Mouse (Mus musculus) limb, embryonic 13.5 days (tissue): ENCODE measurements around the gene Vat1l. TPM values are rescaled to one million over a fixed set of nuclear protein-coding genes. Genes with fewer than 3 reads are reported as not detected.
A peak's percentile ranks its signal among the peaks of the same experiment; 100 is the strongest.

Experiments
- ATAC-seq: fragments of 200-750 bp; cut with Nextera tagmentation; 2 replicates; pipeline ENCODE4 v1.8.0; 2017; ENCODE audit warnings: low read depth, moderate number of reproducible peaks, moderate TSS enrichment; ENCODE audit not compliant: low FRiP score
- H3K27ac ChIP-seq: fragments of 300-500 bp; sonication (generic); 2 replicates; pipeline ENCODE4 v1.5.1; 2015; ENCODE audit warnings: inconsistent platforms, mild to moderate bottlenecking, moderate library complexity
- H3K27me3 ChIP-seq: fragments of 300-500 bp; sonication (generic); 2 replicates; pipeline ENCODE4 v1.6.1; 2015; ENCODE audit warnings: mild to moderate bottlenecking, inconsistent platforms
- H3K36me3 ChIP-seq: fragments of 300-500 bp; sonication (generic); 2 replicates; pipeline ENCODE4 v1.6.1; 2015; ENCODE audit warnings: inconsistent platforms, mild to moderate bottlenecking, moderate library complexity
- H3K4me1 ChIP-seq: fragments of 300-500 bp; sonication (generic); 2 replicates; pipeline ENCODE4 v1.6.1; 2015; ENCODE audit warnings: inconsistent platforms
- H3K4me2 ChIP-seq: fragments of 300-500 bp; sonication (generic); replicated peaks from 2 replicates; pipeline ENCODE4 v1.6.1; 2015; ENCODE audit warnings: inconsistent platforms, mild to moderate bottlenecking, moderate library complexity
- H3K4me3 ChIP-seq: fragments of 300-500 bp; sonication (generic); 2 replicates; pipeline ENCODE4 v1.5.1; 2015; ENCODE audit warnings: moderate library complexity, mild to moderate bottlenecking, inconsistent platforms
- H3K9ac ChIP-seq: fragments of 300-500 bp; sonication (generic); 2 replicates; pipeline ENCODE4 v1.6.1; 2015; ENCODE audit warnings: mild to moderate bottlenecking, inconsistent platforms
- H3K9me3 ChIP-seq: fragments of 300-500 bp; sonication (generic); 2 replicates; pipeline ENCODE4 v1.6.1; 2016; ENCODE audit warnings: inconsistent platforms
- WGBS: fragments of 180-500 bp; shearing (Covaris S2); methylation state at CpG from one replicate; pipeline ENCODE4 v1.1.7; 2015; 5-methylcytosine and 5-hydroxymethylcytosine counted together
- polyA plus RNA-seq: library from polyadenylated mRNA; unstranded; fragments of >200 nt; fragmentation: Nextera tagmentation; extraction: Ambion mirVana; gene quantifications from 2 replicates; pipeline ENCODE4 v1.2.1, GENCODE M21; 2015

Vat1l gene
- 4.6 and 4.9 TPM in 2 replicates for polyA plus RNA-seq

- Histone ChIP-seq H3K4me2 (peak within 1 kb of the TSS; percentile 90), H3K4me3 (peak within 1 kb of the TSS; percentile 60), H3K9me3 (no peaks in the 10 kb centered on the region), H3K36me3 (no peaks in the 10 kb centered on the region), H3K27ac (no peak within 1 kb of the TSS), H3K27me3 (peaks cover 54% of the 10 kb centered on the region), H3K9ac (peak within 1 kb of the TSS; percentile 59), H3K4me1 (peaks cover 19% of the 10 kb centered on the region)
- ATAC-seq: peak; percentile 68; the same call in 1 of the 2 replicates
- under 1% methylated on average over 39 of the region's 39 CpGs for WGBS
Measured at GRCm38 (mm10) chr8:114205221-114205901, at the start of gene Vat1l. Gene Vat1l (plus strand): TSS chr8:114205612.

- H3K27me3 ChIP-seq: no peaks in the 10 kb centered on the region
- no peak overlapping the region for H3K4me2 ChIP-seq
- H3K4me3 ChIP-seq: no peak overlapping the region
- no peak for ATAC-seq
- H3K9ac ChIP-seq: no peak overlapping the region
- WGBS: 48% methylated on average over 2 of the region's 2 CpGs
- H3K9me3 ChIP-seq: no peaks in the 10 kb centered on the region
- H3K4me1 ChIP-seq: peaks cover 11% of the 10 kb centered on the region
- no peak overlapping the region for H3K27ac ChIP-seq
- H3K36me3 ChIP-seq: no peaks in the 10 kb centered on the region
Measured at GRCm38 (mm10) chr8:114158586-114158985, 46.8 kb upstream of the Vat1l start.

GRCm38 (mm10) chr8:114159666-114160065 lies 45.7 kb upstream of the Vat1l start:
- no peaks in the 10 kb centered on the region for H3K9me3 ChIP-seq
- no peak overlapping the region for H3K27ac ChIP-seq
- WGBS: 56% methylated on average over 3 of the region's 3 CpGs
- H3K4me2 ChIP-seq: no peak overlapping the region
- no peaks in the 10 kb centered on the region for H3K27me3 ChIP-seq
- H3K4me1 ChIP-seq: 0 out of 2 replicates have a peak, but pooled peaks cover under 1% of the 10 kb centered on the region
- no peaks in the 10 kb centered on the region for H3K36me3 ChIP-seq
- no peak for ATAC-seq
- no peak overlapping the region for H3K9ac ChIP-seq
- H3K4me3 ChIP-seq: no peak overlapping the region

GRCm38 (mm10) chr8:114163871-114164270 lies 41.5 kb upstream of the Vat1l start:
- Histone ChIP-seq H3K9me3 (no peaks in the 10 kb centered on the region), H3K27me3 (no peaks in the 10 kb centered on the region), H3K36me3 (no peaks in the 10 kb centered on the region), H3K4me1 (peaks cover 10% of the 10 kb centered on the region), H3K4me3 (no peak overlapping the region), H3K27ac (no peak overlapping the region), H3K9ac (no peak overlapping the region), H3K4me2 (no peak overlapping the region)
- 91% methylated on average over 3 of the region's 3 CpGs for WGBS
- no peak for ATAC-seq

- 84% methylated on average over 6 of the region's 6 CpGs for WGBS
- no peaks in the 10 kb centered on the region for H3K9me3 ChIP-seq
- H3K36me3 ChIP-seq: no peaks in the 10 kb centered on the region
- ATAC-seq: no peak
- H3K27ac ChIP-seq: no peak overlapping the region
- H3K4me3 ChIP-seq: no peak overlapping the region
- no peaks in the 10 kb centered on the region for H3K27me3 ChIP-seq
- H3K4me1 ChIP-seq: peaks cover 10% of the 10 kb centered on the region
- H3K4me2 ChIP-seq: no peak overlapping the region
- H3K9ac ChIP-seq: no peak overlapping the region
Measured at GRCm38 (mm10) chr8:114164444-114165096, 40.8 kb upstream of the Vat1l start.

- peaks cover 10% of the 10 kb centered on the region for H3K4me1 ChIP-seq
- ATAC-seq: no peak
- H3K27me3 ChIP-seq: no peaks in the 10 kb centered on the region
- H3K9ac ChIP-seq: no peak overlapping the region
- no peaks in the 10 kb centered on the region for H3K36me3 ChIP-seq
- H3K9me3 ChIP-seq: no peaks in the 10 kb centered on the region
- H3K4me2 ChIP-seq: no peak overlapping the region
- 26% methylated on average over 2 of the region's 2 CpGs for WGBS
- no peak overlapping the region for H3K4me3 ChIP-seq
- H3K27ac ChIP-seq: no peak overlapping the region
Measured at GRCm38 (mm10) chr8:114165741-114166140, 39.7 kb upstream of the Vat1l start.

GRCm38 (mm10) chr8:114176721-114177120 lies 28.7 kb upstream of the Vat1l start:
- Histone ChIP-seq H3K4me1 (no peaks in the 10 kb centered on the region), H3K36me3 (no peaks in the 10 kb centered on the region), H3K9ac (no peak overlapping the region), H3K4me3 (no peak overlapping the region), H3K9me3 (no peaks in the 10 kb centered on the region), H3K27me3 (no peaks in the 10 kb centered on the region), H3K27ac (no peak overlapping the region), H3K4me2 (no peak overlapping the region)
- WGBS: 69% methylated on average over 3 of the region's 3 CpGs
- ATAC-seq: no peak

GRCm38 (mm10) chr8:114193334-114193733 lies 12.1 kb upstream of the Vat1l start:
- Histone ChIP-seq H3K4me2 (no peak overlapping the region), H3K9me3 (no peaks in the 10 kb centered on the region), H3K4me1 (no peaks in the 10 kb centered on the region), H3K4me3 (no peak overlapping the region), H3K27me3 (no peaks in the 10 kb centered on the region), H3K27ac (no peak overlapping the region), H3K9ac (no peak overlapping the region), H3K36me3 (no peaks in the 10 kb centered on the region)
- ATAC-seq: no peak
- WGBS: 84% methylated on average over 5 of the region's 5 CpGs

GRCm38 (mm10) chr8:114198990-114199389 lies 6.4 kb upstream of the Vat1l start:
- Histone ChIP-seq H3K4me3 (no peak overlapping the region), H3K4me1 (no peaks in the 10 kb centered on the region), H3K4me2 (no peak overlapping the region), H3K27ac (no peak overlapping the region), H3K36me3 (no peaks in the 10 kb centered on the region), H3K9ac (no peak overlapping the region), H3K9me3 (no peaks in the 10 kb centered on the region), H3K27me3 (peaks cover 15% of the 10 kb centered on the region)
- 44% methylated on average over 2 of the region's 2 CpGs for WGBS
- ATAC-seq: no peak

- no peak for ATAC-seq
- Histone ChIP-seq H3K27me3 (peaks cover 54% of the 10 kb centered on the region), H3K4me1 (peaks cover 19% of the 10 kb centered on the region), H3K27ac (no peak overlapping the region), H3K4me2 (peak overlapping the region; percentile 90), H3K36me3 (no peaks in the 10 kb centered on the region), H3K9me3 (peaks cover 5% of the 10 kb centered on the region; the same call in 1 of the 2 replicates), H3K4me3 (peak overlapping the region; percentile 60), H3K9ac (no peak overlapping the region; the same call in 1 of the 2 replicates)
- 2% methylated on average over 8 of the region's 8 CpGs for WGBS
Measured at GRCm38 (mm10) chr8:114206421-114206983, 1.1 kb downstream of the Vat1l start.

- Histone ChIP-seq H3K4me2 (peak overlapping the region; percentile 90), H3K27ac (no peak overlapping the region), H3K36me3 (no peaks in the 10 kb centered on the region), H3K9me3 (peaks cover 9% of the 10 kb centered on the region; the same call in 1 of the 2 replicates), H3K4me1 (peaks cover 19% of the 10 kb centered on the region), H3K9ac (no peak overlapping the region; the same call in 1 of the 2 replicates), H3K27me3 (peaks cover 54% of the 10 kb centered on the region), H3K4me3 (peak overlapping the region; percentile 60)
- 43% methylated on average over 4 of the region's 4 CpGs for WGBS
- ATAC-seq: no peak
Measured at GRCm38 (mm10) chr8:114207026-114207425, 1.6 kb downstream of the Vat1l start.

- ATAC-seq: no peak
- H3K4me3 ChIP-seq: no peak overlapping the region
- no peaks in the 10 kb centered on the region for H3K36me3 ChIP-seq
- whole genome bisulfite sequencing: 84% methylated on average over 3 of the region's 3 CpGs
- no peak overlapping the region for H3K9ac ChIP-seq
- no peaks in the 10 kb centered on the region for H3K27me3 ChIP-seq
- no peaks in the 10 kb centered on the region for H3K9me3 ChIP-seq
- no peak overlapping the region for H3K4me2 ChIP-seq
- no peak overlapping the region for H3K27ac ChIP-seq
- peaks cover 5% of the 10 kb centered on the region; the same call in 1 of the 2 replicates for H3K4me1 ChIP-seq
Measured at GRCm38 (mm10) chr8:114220779-114221178, 15.4 kb downstream of the Vat1l start.
